Mouse (Mus musculus) ES-Bruce4 (cell line): ENCODE data around the gene Daam1. TPM values are rescaled to one million over a fixed set of nuclear protein-coding genes. Genes with fewer than 3 reads are reported as not detected.

Experiments used
- H3K27ac ChIP-seq: 2 replicates; pipeline ENCODE4 v1.5.1; 2012; ENCODE audit warnings: low read length, inconsistent platforms; ENCODE audit not compliant: insufficient read depth
- H3K27me3 ChIP-seq: 2 replicates; pipeline ENCODE4 v1.6.1; 2012; ENCODE audit warnings: mild to moderate bottlenecking, low read length, inconsistent platforms; ENCODE audit not compliant: control insufficient read depth, poor library complexity, insufficient read depth, severe bottlenecking
- H3K36me3 ChIP-seq: 2 replicates; pipeline ENCODE4 v1.6.1; 2012; ENCODE audit warnings: inconsistent platforms, mild to moderate bottlenecking, low read length, moderate library complexity; ENCODE audit not compliant: control insufficient read depth, poor library complexity, insufficient read depth, severe bottlenecking
- H3K4me1 ChIP-seq: one replicate; pipeline ENCODE4 v1.8.1; 2011; ENCODE audit warnings: low read length; ENCODE audit not compliant: control insufficient read depth, insufficient read depth
- H3K4me3 ChIP-seq: 2 replicates; pipeline ENCODE4 v1.5.1; 2011; ENCODE audit warnings: low read depth, mild to moderate bottlenecking, low read length
- H3K9ac ChIP-seq: 2 replicates; pipeline ENCODE4 v1.6.1; 2012; ENCODE audit warnings: low read depth, mild to moderate bottlenecking, inconsistent platforms; ENCODE audit not compliant: poor library complexity, severe bottlenecking
- H3K9me3 ChIP-seq: replicated peaks from 2 replicates; pipeline ENCODE4 v1.6.1; 2012; ENCODE audit warnings: mild to moderate bottlenecking, low read length, inconsistent platforms; ENCODE audit not compliant: control insufficient read depth, poor library complexity, insufficient read depth, severe bottlenecking
- CTCF ChIP-seq: IDR thresholded peaks from one replicate; pipeline ENCODE4 v1.8.1; 2011; ENCODE audit warnings: low read depth, low read length
- EP300 ChIP-seq: IDR thresholded peaks from 2 replicates; pipeline ENCODE4 v1.6.1; 2011; ENCODE audit warnings: low read depth, low read length; ENCODE audit not compliant: insufficient read depth
- POLR2A ChIP-seq: IDR thresholded peaks from one replicate; pipeline ENCODE4 v1.8.1; 2011; ENCODE audit warnings: low read length; ENCODE audit not compliant: insufficient read depth
- polyA plus RNA-seq: library from polyadenylated mRNA; stranded (reverse); fragments of >200 nt; gene quantifications from 2 replicates; pipeline ENCODE4 v1.2.4, GENCODE M21; 2011; ENCODE audit warnings: low read depth; ENCODE audit not compliant: missing spikeins, insufficient read depth, insufficient read length

Gene Daam1
- polyA plus RNA-seq, 1 experiment: 33.0 TPM

- TF ChIP-seq EP300: no peak
- no peak for TF ChIP-seq CTCF
- TF ChIP-seq POLR2A: no peak
- no peak overlapping the region for H3K9ac ChIP-seq
- no peak overlapping the region for H3K4me3 ChIP-seq
- no peaks in the 10 kb centered on the region for H3K27me3 ChIP-seq
- no peak overlapping the region for H3K27ac ChIP-seq
- peaks cover 2% of the 10 kb centered on the region for H3K4me1 ChIP-seq
- H3K36me3 ChIP-seq: no peaks in the 10 kb centered on the region
- H3K9me3 ChIP-seq: no peaks in the 10 kb centered on the region
These were observed 21.8 kb downstream of the Daam1 start for GRCm38 (mm10) chr12:71852678-71853077.

GRCm38 (mm10) chr12:71853694-71854093 lies 22.8 kb downstream of the Daam1 start:
- Histone ChIP-seq H3K9me3 (no peaks in the 10 kb centered on the region), H3K27me3 (no peaks in the 10 kb centered on the region), H3K9ac (no peak overlapping the region), H3K27ac (no peak overlapping the region), H3K4me3 (no peak overlapping the region), H3K4me1 (peaks cover 2% of the 10 kb centered on the region), H3K36me3 (no peaks in the 10 kb centered on the region)
- TF ChIP-seq POLR2A: no peak
- no peak for TF ChIP-seq EP300
- TF ChIP-seq CTCF: no peak

DNA sequence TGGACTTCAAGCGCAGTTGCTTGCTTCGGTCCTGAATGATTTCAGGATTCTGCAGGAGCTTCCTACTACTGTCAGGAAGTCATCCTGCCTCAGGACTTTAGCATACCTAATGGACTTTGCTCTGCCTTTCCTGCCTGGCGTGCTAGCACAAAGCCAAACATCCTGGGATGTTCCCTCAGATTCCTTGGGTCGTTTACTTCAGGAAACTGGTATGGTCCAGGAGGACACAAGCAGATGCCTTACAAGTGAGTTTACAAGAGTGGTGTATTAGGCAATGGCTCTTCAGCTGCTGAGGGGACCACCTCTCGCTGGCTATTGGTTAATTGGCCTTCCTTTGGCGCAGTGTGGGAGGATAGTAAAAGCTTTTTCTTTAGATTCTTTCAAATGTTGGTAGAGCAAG lies 23.3 kb downstream of the Daam1 start:
- H3K4me1 ChIP-seq: peaks cover 2% of the 10 kb centered on the region

GRCm38 (mm10) chr12:71855730-71856479 lies 25.0 kb downstream of the Daam1 start:
- Histone ChIP-seq H3K4me1 (peaks cover 2% of the 10 kb centered on the region), H3K36me3 (no peaks in the 10 kb centered on the region), H3K27ac (no peak overlapping the region), H3K4me3 (no peak overlapping the region), H3K9ac (no peak overlapping the region), H3K9me3 (no peaks in the 10 kb centered on the region), H3K27me3 (no peaks in the 10 kb centered on the region)
- TF ChIP-seq EP300 (no peak), CTCF (no peak), POLR2A (no peak)

More for the DNA sequence above, 23.3 kb downstream of the Daam1 start:
- no peaks in the 10 kb centered on the region for H3K27me3 ChIP-seq
- H3K9me3 ChIP-seq: no peaks in the 10 kb centered on the region
- TF ChIP-seq CTCF (no peak), EP300 (no peak), POLR2A (no peak)
- H3K4me3 ChIP-seq: no peak overlapping the region
- H3K9ac ChIP-seq: no peak overlapping the region
- no peak overlapping the region for H3K27ac ChIP-seq
- no peaks in the 10 kb centered on the region for H3K36me3 ChIP-seq

DNA sequence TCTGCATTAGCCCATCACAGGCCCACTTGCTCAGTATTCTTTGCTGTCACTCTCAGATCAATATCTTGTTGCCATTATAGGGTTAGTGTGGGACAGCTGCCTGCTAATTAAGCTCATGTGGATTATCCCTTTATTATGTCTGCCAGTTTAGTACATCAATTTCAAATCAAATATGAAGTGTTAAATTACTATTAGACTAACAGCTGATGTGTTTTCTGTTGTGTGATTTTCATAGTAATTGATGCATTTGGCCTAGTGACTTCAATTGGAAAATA lies 25.5 kb downstream of the Daam1 start:
- TF ChIP-seq CTCF (no peak), EP300 (no peak), POLR2A (no peak)
- no peak overlapping the region for H3K9ac ChIP-seq
- H3K27me3 ChIP-seq: no peaks in the 10 kb centered on the region
- no peaks in the 10 kb centered on the region for H3K9me3 ChIP-seq
- H3K4me1 ChIP-seq: peaks cover 2% of the 10 kb centered on the region
- H3K36me3 ChIP-seq: no peaks in the 10 kb centered on the region
- H3K4me3 ChIP-seq: no peak overlapping the region
- no peak overlapping the region for H3K27ac ChIP-seq

DNA sequence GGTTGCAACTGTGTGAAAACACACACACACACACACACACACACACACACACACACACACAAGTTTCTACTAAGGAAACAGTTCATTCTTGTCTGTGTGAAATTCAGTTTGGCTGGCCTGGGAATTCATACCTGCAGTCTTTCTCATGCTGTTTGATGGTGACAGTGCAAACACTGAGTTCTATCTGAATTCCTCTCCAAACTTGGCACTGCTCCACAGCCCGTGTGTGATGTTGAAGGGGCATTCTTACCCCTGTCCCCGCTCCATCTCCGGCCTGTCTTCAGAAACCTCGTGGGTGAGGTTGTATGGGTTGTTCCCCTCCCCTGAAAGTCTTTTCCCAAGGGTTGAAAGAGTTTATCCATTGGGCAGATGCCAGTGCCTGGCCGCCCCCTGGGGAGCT lies 28.2 kb downstream of the Daam1 start:
- Histone ChIP-seq H3K9me3 (no peaks in the 10 kb centered on the region), H3K4me1 (peaks cover 3% of the 10 kb centered on the region), H3K36me3 (no peaks in the 10 kb centered on the region), H3K4me3 (no peak overlapping the region), H3K9ac (no peak overlapping the region), H3K27me3 (no peaks in the 10 kb centered on the region), H3K27ac (no peak overlapping the region)
- TF ChIP-seq EP300 (no peak), POLR2A (no peak), CTCF (no peak)
